Mouse (Mus musculus): ENCODE results near the gene Scarb1. TPM values are rescaled to one million over a fixed set of nuclear protein-coding genes. Genes with fewer than 3 reads are reported as not detected.

Gene Scarb1
- polyA plus RNA-seq, 1 experiment from 2014 or later = 74.3 TPM

GRCm38 (mm10) chr5:125348487-125348886, 7.6 kb upstream of the Scarb1 start:
- Histone ChIP-seq H3K4me2 (no peak overlapping the region), H3K27me3 (replicated peaks) (no peaks in the 10 kb centered on the region), H3K4me1 (replicated peaks) (no peaks in the 10 kb centered on the region), H3K9ac (no peak overlapping the region), H3K27ac (ENCODE audit: poor library complexity, severe bottlenecking) (no peak overlapping the region), H3K4me3 (no peak overlapping the region), H3K36me3 (no peaks in the 10 kb centered on the region), H3K9me3 (replicated peaks) (peaks cover 6% of the 10 kb centered on the region; the same call in 1 of the 2 replicates)
- no peak for ATAC-seq (ENCODE audit: insufficient number of reproducible peaks, low FRiP score)
- WGBS = 16% methylated on average over 8 of the region's 8 CpGs

- no peaks in the 10 kb centered on the region for H3K27me3 ChIP-seq (replicated peaks)
- H3K36me3 ChIP-seq = no peaks in the 10 kb centered on the region
- H3K4me2 ChIP-seq = no peak overlapping the region
- no peaks in the 10 kb centered on the region for H3K4me1 ChIP-seq (replicated peaks)
- no peak overlapping the region for H3K4me3 ChIP-seq
- no peak overlapping the region for H3K27ac ChIP-seq (ENCODE audit: poor library complexity, severe bottlenecking)
- H3K9me3 ChIP-seq (replicated peaks) = peaks cover 4% of the 10 kb centered on the region; the same call in 1 of the 2 replicates
- 67% methylated on average over 7 of the region's 7 CpGs for WGBS
- ATAC-seq (ENCODE audit: insufficient number of reproducible peaks, low FRiP score) = no peak
- H3K9ac ChIP-seq = no peak overlapping the region
Observed at GRCm38 (mm10) chr5:125348067-125348466, 7.2 kb upstream of the Scarb1 start.

GRCm38 (mm10) chr5:125344296-125344695, 3.4 kb upstream of the Scarb1 start:
- Histone ChIP-seq H3K4me2 (no peak overlapping the region), H3K4me3 (no peak overlapping the region), H3K9me3 (replicated peaks) (no peaks in the 10 kb centered on the region), H3K27ac (ENCODE audit: poor library complexity, severe bottlenecking) (no peak overlapping the region), H3K27me3 (replicated peaks) (no peaks in the 10 kb centered on the region), H3K36me3 (no peaks in the 10 kb centered on the region), H3K9ac (no peak overlapping the region), H3K4me1 (replicated peaks) (peaks cover 18% of the 10 kb centered on the region)
- ATAC-seq (ENCODE audit: insufficient number of reproducible peaks, low FRiP score) = no peak
- WGBS = 91% methylated on average over 6 of the region's 6 CpGs

GRCm38 (mm10) chr5:125341459-125342090, 681 bp upstream of the Scarb1 start:
- H3K9ac ChIP-seq = peak overlapping the region; percentile 83
- H3K4me3 ChIP-seq = peak overlapping the region; percentile 74
- WGBS = 14% methylated on average over 14 of the region's 14 CpGs
- peaks cover 45% of the 10 kb centered on the region for H3K4me1 ChIP-seq (replicated peaks)
- peak; percentile 59 for ATAC-seq (ENCODE audit: insufficient number of reproducible peaks, low FRiP score)
- no peaks in the 10 kb centered on the region for H3K36me3 ChIP-seq
- peak overlapping the region; percentile 98 for H3K4me2 ChIP-seq
- H3K9me3 ChIP-seq (replicated peaks) = no peaks in the 10 kb centered on the region
- H3K27ac ChIP-seq (ENCODE audit: poor library complexity, severe bottlenecking) = peak overlapping the region; percentile 61
- H3K27me3 ChIP-seq (replicated peaks) = no peaks in the 10 kb centered on the region

- Histone ChIP-seq H3K27me3 (replicated peaks) (no peaks in the 10 kb centered on the region), H3K9me3 (replicated peaks) (no peaks in the 10 kb centered on the region), H3K4me2 (peak overlapping the region; percentile 98), H3K27ac (ENCODE audit: poor library complexity, severe bottlenecking) (peak overlapping the region; percentile 61), H3K4me3 (peak overlapping the region; percentile 74), H3K9ac (peak overlapping the region; percentile 83), H3K4me1 (replicated peaks) (peaks cover 46% of the 10 kb centered on the region), H3K36me3 (no peaks in the 10 kb centered on the region)
- 2% methylated on average over 25 of the region's 25 CpGs for WGBS
- peak; percentile 7; the same call in 1 of the 2 replicates for ATAC-seq (ENCODE audit: insufficient number of reproducible peaks, low FRiP score)
Observed at GRCm38 (mm10) chr5:125339851-125340531, 903 bp downstream of the Scarb1 start.

GRCm38 (mm10) chr5:125339108-125339751, 1.7 kb downstream of the Scarb1 start:
- peaks cover 50% of the 10 kb centered on the region for H3K4me1 ChIP-seq (replicated peaks)
- ATAC-seq (ENCODE audit: insufficient number of reproducible peaks, low FRiP score) = no peak

GRCm38 (mm10) chr5:125337526-125337925, 3.4 kb downstream of the Scarb1 start:
- WGBS = 75% methylated on average over 7 of the region's 7 CpGs

More at GRCm38 (mm10) chr5:125339108-125339751, 1.7 kb downstream of the Scarb1 start:
- Histone ChIP-seq H3K27ac (ENCODE audit: poor library complexity, severe bottlenecking) (peak overlapping the region; percentile 34), H3K9me3 (replicated peaks) (no peaks in the 10 kb centered on the region), H3K36me3 (no peaks in the 10 kb centered on the region), H3K9ac (peak overlapping the region; percentile 83), H3K4me2 (peak overlapping the region; percentile 98), H3K4me3 (peak overlapping the region; percentile 74), H3K27me3 (replicated peaks) (no peaks in the 10 kb centered on the region)
- 6% methylated on average over 18 of the region's 18 CpGs for WGBS

GRCm38 (mm10) chr5:125337012-125337411, 3.9 kb downstream of the Scarb1 start:
- Histone ChIP-seq H3K4me2 (0 out of 2 replicates have a peak overlapping the region, but pooled peaks have one; percentile 1), H3K4me3 (no peak overlapping the region), H3K9me3 (replicated peaks) (no peaks in the 10 kb centered on the region), H3K27me3 (replicated peaks) (no peaks in the 10 kb centered on the region), H3K36me3 (no peaks in the 10 kb centered on the region), H3K9ac (peak overlapping the region; percentile 53; the same call in 1 of the 2 replicates), H3K27ac (ENCODE audit: poor library complexity, severe bottlenecking) (peak overlapping the region; percentile 52), H3K4me1 (replicated peaks) (peaks cover 65% of the 10 kb centered on the region)
- WGBS = 15% methylated on average over 9 of the region's 9 CpGs
- ATAC-seq (ENCODE audit: insufficient number of reproducible peaks, low FRiP score) = no peak

More at GRCm38 (mm10) chr5:125337526-125337925, 3.4 kb downstream of the Scarb1 start:
- H3K4me2 ChIP-seq = 0 out of 2 replicates have a peak overlapping the region, but pooled peaks have one; percentile 1
- peak overlapping the region; percentile 52; the same call in 1 of the 2 replicates for H3K27ac ChIP-seq (ENCODE audit: poor library complexity, severe bottlenecking)
- peak overlapping the region; percentile 53; the same call in 1 of the 2 replicates for H3K9ac ChIP-seq
- peaks cover 63% of the 10 kb centered on the region for H3K4me1 ChIP-seq (replicated peaks)
- H3K27me3 ChIP-seq (replicated peaks) = no peaks in the 10 kb centered on the region
- H3K4me3 ChIP-seq = no peak overlapping the region
- ATAC-seq (ENCODE audit: insufficient number of reproducible peaks, low FRiP score) = no peak
- H3K36me3 ChIP-seq = no peaks in the 10 kb centered on the region
- no peaks in the 10 kb centered on the region for H3K9me3 ChIP-seq (replicated peaks)

- no peaks in the 10 kb centered on the region for H3K27me3 ChIP-seq (replicated peaks)
- H3K9me3 ChIP-seq (replicated peaks) = no peaks in the 10 kb centered on the region
- H3K4me3 ChIP-seq = no peak overlapping the region
- H3K27ac ChIP-seq (ENCODE audit: poor library complexity, severe bottlenecking) = peak overlapping the region; percentile 59; the same call in 1 of the 2 replicates
- H3K9ac ChIP-seq = no peak overlapping the region
- ATAC-seq (ENCODE audit: insufficient number of reproducible peaks, low FRiP score) = no peak
- WGBS = 54% methylated on average over 6 of the region's 6 CpGs
- H3K4me2 ChIP-seq = no peak overlapping the region
- H3K4me1 ChIP-seq (replicated peaks) = peaks cover 62% of the 10 kb centered on the region
- H3K36me3 ChIP-seq = no peaks in the 10 kb centered on the region
Observed at GRCm38 (mm10) chr5:125333009-125333408, 7.9 kb downstream of the Scarb1 start.

- Histone ChIP-seq H3K9ac (no peak overlapping the region), H3K4me2 (no peak overlapping the region), H3K4me3 (no peak overlapping the region), H3K27ac (ENCODE audit: poor library complexity, severe bottlenecking) (peak overlapping the region; percentile 59; the same call in 1 of the 2 replicates), H3K9me3 (replicated peaks) (no peaks in the 10 kb centered on the region), H3K4me1 (replicated peaks) (peaks cover 62% of the 10 kb centered on the region), H3K36me3 (no peaks in the 10 kb centered on the region), H3K27me3 (replicated peaks) (no peaks in the 10 kb centered on the region)
- WGBS = 61% methylated on average over 4 of the region's 4 CpGs
- no peak for ATAC-seq (ENCODE audit: insufficient number of reproducible peaks, low FRiP score)
Observed at GRCm38 (mm10) chr5:125332333-125332732, 8.6 kb downstream of the Scarb1 start.

- no peak for ATAC-seq (ENCODE audit: insufficient number of reproducible peaks, low FRiP score)
- Histone ChIP-seq H3K27me3 (replicated peaks) (no peaks in the 10 kb centered on the region), H3K27ac (ENCODE audit: poor library complexity, severe bottlenecking) (no peak overlapping the region), H3K9me3 (replicated peaks) (no peaks in the 10 kb centered on the region), H3K36me3 (no peaks in the 10 kb centered on the region), H3K4me2 (no peak overlapping the region), H3K4me1 (replicated peaks) (peaks cover 57% of the 10 kb centered on the region), H3K4me3 (no peak overlapping the region), H3K9ac (no peak overlapping the region)
- 62% methylated on average over 3 of the region's 3 CpGs for WGBS
Observed at GRCm38 (mm10) chr5:125331811-125332210, 9.1 kb downstream of the Scarb1 start.

Data from heart, embryonic 12.5 days (tissue).